Mouse (Mus musculus) megakaryocyte, embryonic 14.5 days (primary cell): ENCODE results near the gene Larp4. TPM values are rescaled to one million over a fixed set of nuclear protein-coding genes. Genes with fewer than 3 reads are reported as not detected.

Experiments
- H3K27me3 ChIP-seq: replicated peaks from 2 replicates; pipeline ENCODE3; 2012; ENCODE audit warnings: inconsistent platforms
- H3K36me3 ChIP-seq: replicated peaks from 2 replicates; pipeline ENCODE3; 2012; ENCODE audit warnings: low read length, inconsistent platforms, mixed read lengths
- H3K4me1 ChIP-seq: 2 replicates; pipeline ENCODE4 v1.6.1; 2012; ENCODE audit warnings: inconsistent platforms
- H3K4me3 ChIP-seq: replicated peaks from 2 replicates; pipeline ENCODE3; 2012; ENCODE audit warnings: moderate library complexity, mild to moderate bottlenecking, inconsistent platforms
- H3K9me3 ChIP-seq: 2 replicates; pipeline ENCODE4 v1.6.1; 2012; ENCODE audit warnings: inconsistent platforms
- FLI1 ChIP-seq: IDR thresholded peaks from 2 replicates; pipeline ENCODE4 v1.6.1; 2012; ENCODE audit warnings: low read length, inconsistent platforms, mixed read lengths
- GATA1 ChIP-seq: IDR thresholded peaks from 3 replicates; pipeline ENCODE4 v1.6.1; 2012; ENCODE audit warnings: mixed read lengths, low read length, inconsistent platforms, borderline replicate concordance
- polyA plus RNA-seq: library from polyadenylated mRNA; stranded (reverse); fragments of >175 nt; gene quantifications from 2 replicates; pipeline ENCODE4 v1.2.3, GENCODE M21; 2012; ENCODE audit warnings: low replicate concordance; ENCODE audit not compliant: insufficient read depth

Gene Larp4
- polyA plus RNA-seq, 1 experiment: 2.8 TPM

GRCm38 (mm10) chr15:99999390-99999789 is 29.5 kb downstream of the Larp4 start:
- no peak overlapping the region for H3K4me3 ChIP-seq
- H3K27me3 ChIP-seq: no peaks in the 10 kb centered on the region
- TF ChIP-seq FLI1: no peak
- no peak for TF ChIP-seq GATA1
- H3K4me1 ChIP-seq: no peaks in the 10 kb centered on the region
- H3K36me3 ChIP-seq: peaks cover 88% of the 10 kb centered on the region
- H3K9me3 ChIP-seq: no peaks in the 10 kb centered on the region

GRCm38 (mm10) chr15:100004677-100005273 is 34.9 kb downstream of the Larp4 start:
- no peaks in the 10 kb centered on the region for H3K9me3 ChIP-seq
- no peak overlapping the region for H3K4me3 ChIP-seq
- TF ChIP-seq FLI1 (no peak), GATA1 (no peak)
- H3K4me1 ChIP-seq: no peaks in the 10 kb centered on the region
- peaks cover 92% of the 10 kb centered on the region for H3K36me3 ChIP-seq
- H3K27me3 ChIP-seq: no peaks in the 10 kb centered on the region

DNA sequence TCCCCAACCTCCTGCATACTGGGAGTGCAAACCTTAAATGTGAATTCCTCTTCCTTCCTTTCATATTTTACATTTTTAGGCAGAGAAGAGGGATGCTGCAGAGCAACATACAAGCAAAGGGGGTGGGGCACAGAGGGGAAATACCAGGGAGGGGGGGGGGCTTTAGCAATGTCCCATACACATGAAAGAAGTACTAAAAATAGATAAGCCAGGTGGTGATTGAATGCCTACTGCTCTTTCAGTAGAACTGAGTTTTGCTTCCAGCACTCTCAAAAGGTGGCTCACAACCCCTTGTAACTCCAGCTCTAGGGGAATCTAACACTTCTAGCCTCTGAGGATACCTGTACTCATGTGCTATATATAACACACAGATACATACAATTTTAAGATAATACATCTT is 36.3 kb downstream of the Larp4 start:
- H3K4me3 ChIP-seq: no peak overlapping the region
- no peaks in the 10 kb centered on the region for H3K4me1 ChIP-seq
- no peaks in the 10 kb centered on the region for H3K9me3 ChIP-seq
- peaks cover 95% of the 10 kb centered on the region for H3K36me3 ChIP-seq
- no peak for TF ChIP-seq FLI1
- no peak for TF ChIP-seq GATA1
- H3K27me3 ChIP-seq: no peaks in the 10 kb centered on the region

DNA sequence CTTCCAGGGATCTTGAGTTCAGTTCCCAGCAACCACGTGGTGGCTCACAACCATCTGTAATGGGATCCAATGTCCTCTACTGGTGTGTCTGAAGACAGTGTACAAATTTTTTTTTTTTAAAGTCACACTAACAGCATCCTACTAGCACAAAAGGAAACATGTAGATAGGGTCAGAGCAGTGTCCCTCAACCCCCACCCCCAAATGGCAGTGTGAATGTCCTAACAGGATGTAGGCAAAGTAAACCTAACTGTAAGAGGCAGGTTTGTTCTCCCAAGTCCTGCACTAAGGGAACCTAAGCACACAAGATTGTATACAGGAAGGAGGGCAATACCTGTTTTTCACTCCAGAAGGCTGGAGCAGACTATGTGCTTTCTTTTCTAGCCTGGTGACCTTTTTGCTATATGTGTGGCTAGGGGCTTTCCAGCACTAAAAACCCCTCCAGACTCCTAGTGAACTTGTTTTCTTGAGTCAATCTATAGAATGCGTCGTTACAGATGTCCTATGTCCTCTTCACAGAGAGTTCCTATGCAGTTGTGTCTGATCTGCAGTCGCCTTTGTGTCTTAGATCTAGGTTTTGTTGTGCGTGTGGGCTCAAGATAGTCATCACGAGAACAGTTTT is 48.5 kb downstream of the Larp4 start:
- H3K27me3 ChIP-seq: no peaks in the 10 kb centered on the region
- peaks cover 16% of the 10 kb centered on the region for H3K4me1 ChIP-seq
- no peak for TF ChIP-seq FLI1
- TF ChIP-seq GATA1: no peak
- 0 out of 2 replicates have a peak, but pooled peaks cover 5% of the 10 kb centered on the region for H3K9me3 ChIP-seq
- H3K36me3 ChIP-seq: peaks cover 20% of the 10 kb centered on the region
- H3K4me3 ChIP-seq: no peak overlapping the region

GRCm38 (mm10) chr15:100021175-100021574 is 51.3 kb downstream of the Larp4 start:
- Histone ChIP-seq H3K4me3 (no peak overlapping the region), H3K9me3 (0 out of 2 replicates have a peak, but pooled peaks cover 5% of the 10 kb centered on the region)

DNA sequence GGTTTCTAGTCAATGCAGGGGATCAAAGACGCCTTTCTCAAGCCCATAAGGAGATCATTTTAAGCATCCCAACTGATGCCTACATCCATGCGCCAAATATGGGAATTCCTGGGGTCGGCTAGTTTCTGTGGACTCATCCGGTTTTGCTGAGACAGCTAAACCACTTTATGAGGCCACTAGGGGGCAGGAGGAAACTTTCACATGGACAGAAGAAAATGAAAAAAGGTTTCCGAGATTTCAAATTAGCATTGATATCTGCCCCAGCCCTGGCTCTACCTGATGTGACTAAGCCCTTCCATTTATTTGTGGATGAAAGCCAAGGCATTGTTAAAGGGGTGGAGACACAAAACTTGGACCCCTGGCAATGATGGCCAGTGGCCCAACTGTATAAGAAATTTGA is 53.1 kb downstream of the Larp4 start:
- H3K4me1 ChIP-seq: peaks cover 26% of the 10 kb centered on the region
- H3K36me3 ChIP-seq: no peaks in the 10 kb centered on the region
- no peak for TF ChIP-seq GATA1
- TF ChIP-seq FLI1: no peak
- H3K9me3 ChIP-seq: 0 out of 2 replicates have a peak, but pooled peaks cover 5% of the 10 kb centered on the region
- peaks cover 10% of the 10 kb centered on the region for H3K27me3 ChIP-seq
- no peak overlapping the region for H3K4me3 ChIP-seq

More at GRCm38 (mm10) chr15:100021175-100021574, 51.3 kb downstream of the Larp4 start:
- Histone ChIP-seq H3K4me1 (peaks cover 21% of the 10 kb centered on the region), H3K27me3 (peaks cover 10% of the 10 kb centered on the region), H3K36me3 (peaks cover 10% of the 10 kb centered on the region)
- TF ChIP-seq FLI1: no peak

GRCm38 (mm10) chr15:100025076-100025834 is 55.4 kb downstream of the Larp4 start:
- no peak overlapping the region for H3K4me3 ChIP-seq
- TF ChIP-seq FLI1: no peak
- TF ChIP-seq GATA1: no peak

GRCm38 (mm10) chr15:100028133-100028532 is 58.3 kb downstream of the Larp4 start:
- Histone ChIP-seq H3K9me3 (no peaks in the 10 kb centered on the region), H3K27me3 (peaks cover 13% of the 10 kb centered on the region), H3K36me3 (no peaks in the 10 kb centered on the region), H3K4me1 (peaks cover 13% of the 10 kb centered on the region), H3K4me3 (no peak overlapping the region)
- TF ChIP-seq FLI1: no peak
- TF ChIP-seq GATA1: no peak

More at GRCm38 (mm10) chr15:100025076-100025834, 55.4 kb downstream of the Larp4 start:
- Histone ChIP-seq H3K4me1 (peaks cover 18% of the 10 kb centered on the region), H3K9me3 (0 out of 2 replicates have a peak, but pooled peaks cover 5% of the 10 kb centered on the region), H3K27me3 (peaks cover 10% of the 10 kb centered on the region), H3K36me3 (no peaks in the 10 kb centered on the region)

DNA sequence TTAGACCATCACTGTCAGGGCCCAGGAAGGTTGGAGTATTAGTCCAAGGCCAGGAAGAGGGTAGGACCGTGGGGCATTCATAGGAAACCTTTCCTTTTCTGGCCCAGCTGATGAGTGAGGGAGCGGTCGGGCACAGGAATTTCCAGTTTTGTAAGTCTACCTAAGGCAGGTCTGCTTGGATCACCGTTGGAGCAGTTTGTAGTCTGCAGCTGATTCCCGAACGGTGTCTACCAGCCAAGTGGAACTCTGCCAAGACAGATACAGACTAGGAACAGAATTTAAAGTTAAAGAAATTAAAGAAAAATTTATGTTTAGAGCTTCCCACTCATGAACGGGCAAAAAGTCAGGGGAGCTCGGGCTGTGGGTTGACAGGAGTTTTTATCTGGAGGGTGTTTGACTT is 59.6 kb downstream of the Larp4 start:
- H3K4me1 ChIP-seq: peaks cover 12% of the 10 kb centered on the region
- H3K4me3 ChIP-seq: no peak overlapping the region
- TF ChIP-seq GATA1: no peak
- TF ChIP-seq FLI1: no peak
- H3K36me3 ChIP-seq: no peaks in the 10 kb centered on the region
- peaks cover 12% of the 10 kb centered on the region for H3K27me3 ChIP-seq
- no peaks in the 10 kb centered on the region for H3K9me3 ChIP-seq

DNA sequence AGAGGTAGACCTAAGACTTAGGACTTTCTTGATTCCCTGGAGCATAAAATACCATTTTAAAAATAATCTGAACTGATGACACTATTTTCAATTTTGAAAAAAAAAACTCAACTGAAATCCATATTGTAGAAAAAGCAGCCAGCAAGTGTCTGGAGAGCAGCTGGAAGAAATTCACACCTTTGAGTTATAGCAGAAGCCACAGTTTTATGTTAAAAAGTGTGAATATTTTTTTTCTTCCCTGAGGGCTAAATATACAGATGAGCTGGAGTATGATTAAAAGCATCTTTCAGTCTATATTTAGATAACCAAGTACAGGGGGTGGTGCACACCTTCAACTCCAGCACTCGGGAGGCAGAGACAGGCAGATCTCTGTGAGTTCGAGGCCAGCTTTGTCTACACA is 60.0 kb downstream of the Larp4 start:
- H3K4me1 ChIP-seq: peaks cover 12% of the 10 kb centered on the region
- no peak for TF ChIP-seq FLI1
- TF ChIP-seq GATA1: no peak
- H3K27me3 ChIP-seq: peaks cover 14% of the 10 kb centered on the region
- H3K9me3 ChIP-seq: no peaks in the 10 kb centered on the region
- H3K36me3 ChIP-seq: no peaks in the 10 kb centered on the region
- H3K4me3 ChIP-seq: no peak overlapping the region
